Mouse (Mus musculus) C3H10T1/2 (cell line): ENCODE results near the gene Rnf214. TPM values are rescaled to one million over a fixed set of nuclear protein-coding genes. Genes with fewer than 3 reads are reported as not detected.

ENCODE experiments used
- polyA plus RNA-seq, 2 experiments: library from polyadenylated mRNA; unstranded; fragments of >200 nt; fragmentation: generic; extraction: Trizol; gene quantifications; one replicate each; pipeline ENCODE4 v1.2.1; 2012; ENCODE audit warnings: missing spikeins in 2 of 2

Gene Rnf214
- polyA plus RNA-seq: 10 to 100 TPM in 1 of 2 experiments, 1 to 10 TPM in 1; 2.1 to 12.7 TPM

GRCm38 (mm10) chr9:45906355-45907077, at the start of gene Rnf214, which contains the start of gene Pcsk7:
Rnf214 (minus strand) TSS chr9:45906911.
Pcsk7 (plus strand) TSS chr9:45906497.

GRCm38 (mm10) chr9:45955107-45955963, 48.6 kb upstream of the Rnf214 start, which contains the start of gene Sidt2:
Sidt2 (minus strand) TSS chr9:45955258.

GRCm38 (mm10) chr9:45935628-45936210, 29.0 kb upstream of the Rnf214 start, which contains the start of gene Tagln:
Tagln (minus strand) TSS chr9:45936058.

GRCm38 (mm10) chr9:45838434-45839138, 68.1 kb downstream of the Rnf214 start, which contains the start of gene Bace1:
Bace1 (plus strand) TSS chr9:45838580.

GRCm38 (mm10) chr9:45828291-45828963, 78.3 kb downstream of the Rnf214 start, which contains the start of gene Cep164:
Cep164 (minus strand) TSS chr9:45828691.

Other genes with a start within 250 kb of the Rnf214 start
- 10 to 100 TPM in 1 of 2 experiments, 1 to 10 TPM in 1; 5.7 to 17.3 TPM for gene Cep164, start 78.2 kb downstream of the Rnf214 start, polyA plus RNA-seq
- gene Bace1, start 68.3 kb downstream of the Rnf214 start, polyA plus RNA-seq: 10 to 100 TPM in 1 of 2 experiments, 1 to 10 TPM in 1; 1.8 to 23.1 TPM
- 10 to 100 TPM in 1 of 2 experiments, 1 to 10 TPM in 1; 4.2 to 12.2 TPM for gene Pcsk7, start 414 bp downstream of the Rnf214 start, polyA plus RNA-seq
- gene Tagln, start 29.1 kb upstream of the Rnf214 start, polyA plus RNA-seq: 1 to 10 TPM in 1 of 2 experiments, under 1 TPM in 1; 0.84 to 1.5 TPM
- 10 to 100 TPM; 18.3 to 43.8 TPM for gene Sidt2, start 48.3 kb upstream of the Rnf214 start, polyA plus RNA-seq
- 10 to 100 TPM in 1 of 2 experiments, 1 to 10 TPM in 1; 8.9 to 38.0 TPM for gene Pafah1b2, start 105.8 kb upstream of the Rnf214 start, polyA plus RNA-seq
- 10 to 100 TPM; 25.2 to 28.0 TPM for gene Sik3, start 105.9 kb upstream of the Rnf214 start, polyA plus RNA-seq